Mouse (Mus musculus) brain, embryonic 14.5 days (tissue): ENCODE data around the gene Fam57b. TPM values are rescaled to one million over a fixed set of nuclear protein-coding genes. Genes with fewer than 3 reads are reported as not detected.

ENCODE experiments used
- DNase-seq: peaks from one replicate; pipeline ENCODE4 v3.0.0-alpha.2; 2011; ENCODE audit warnings: low read depth
- CTCF ChIP-seq: fragments of 200-500 bp; IDR thresholded peaks from 2 replicates; pipeline ENCODE4 v1.5.1; 2012; ENCODE audit warnings: inconsistent platforms, mild to moderate bottlenecking, moderate library complexity, borderline replicate concordance; ENCODE audit not compliant: insufficient read depth, insufficient read length; ENCODE audit errors: extremely low read depth
- POLR2A ChIP-seq: fragments of 200-500 bp; IDR thresholded peaks from 2 replicates; pipeline ENCODE4 v1.6.1; 2012; ENCODE audit warnings: mild to moderate bottlenecking, inconsistent platforms, borderline replicate concordance; ENCODE audit not compliant: poor library complexity, insufficient read depth, insufficient read length, severe bottlenecking; ENCODE audit errors: extremely low read depth
- polyA plus RNA-seq: library from polyadenylated mRNA; depleted of rRNA; stranded (reverse); fragments of >200 nt; gene quantifications from 2 replicates; pipeline ENCODE4 v1.2.3, GENCODE M21; 2012; rRNA removed

Fam57b gene
- polyA plus RNA-seq, 1 experiment: 224 TPM

DNA sequence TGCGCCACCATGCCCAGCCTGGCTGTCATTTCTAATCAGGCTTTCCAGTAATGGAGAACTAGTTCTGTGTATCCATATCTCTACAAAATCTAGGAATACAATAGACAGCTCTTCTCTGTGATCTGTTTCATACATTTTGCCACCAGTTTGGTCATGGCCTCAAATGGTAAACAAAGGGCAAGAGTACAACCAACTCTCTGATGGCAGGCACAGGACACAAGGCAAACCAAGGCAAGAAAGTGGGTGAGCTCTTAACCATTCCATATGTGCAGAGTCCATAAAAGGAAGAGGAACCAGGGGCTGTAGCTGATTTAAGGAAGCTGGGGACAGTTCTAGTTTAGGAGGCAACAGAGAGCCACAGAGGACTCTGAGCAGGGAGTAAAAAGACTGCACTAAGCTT lies 79.8 kb downstream of the Fam57b start:
- TF ChIP-seq POLR2A (no peak), CTCF (no peak)
- no peak for DNase-seq

Other genes with a start within 250 kb of the Fam57b start
- gene Eif3c, start 231.3 kb upstream of the Fam57b start, polyA plus RNA-seq: 108 and 149 TPM in 2 replicates
- 0.38 and 0.81 TPM in 2 replicates for gene Apobr, start 212.7 kb upstream of the Fam57b start, polyA plus RNA-seq
- gene Cln3, start 211.9 kb upstream of the Fam57b start, polyA plus RNA-seq: 45.5 and 64.3 TPM in 2 replicates
- not detected in 2 replicates for gene Il27, start 202.7 kb upstream of the Fam57b start, polyA plus RNA-seq
- gene Nupr1, start 166.8 kb upstream of the Fam57b start, polyA plus RNA-seq: 2.7 and 3.9 TPM in 2 replicates
- gene Sgf29, start 148.4 kb upstream of the Fam57b start, polyA plus RNA-seq: 61.5 and 70.4 TPM in 2 replicates
- 1.5 and 1.6 TPM in 2 replicates for gene Sult1a1, start 121.2 kb upstream of the Fam57b start, polyA plus RNA-seq
- gene Bola2, start 102.3 kb upstream of the Fam57b start, polyA plus RNA-seq: 39.8 and 55.6 TPM in 2 replicates
- gene Slx1b, start 101.9 kb upstream of the Fam57b start, polyA plus RNA-seq: 42.9 and 64.6 TPM in 2 replicates
- gene Coro1a, start 89.9 kb upstream of the Fam57b start, polyA plus RNA-seq: 93.3 and 122 TPM in 2 replicates
- gene Mapk3, start 38.1 kb upstream of the Fam57b start, polyA plus RNA-seq: 224 and 233 TPM in 2 replicates
- 9.2 and 14.6 TPM in 2 replicates for gene Gdpd3, start 31.3 kb upstream of the Fam57b start, polyA plus RNA-seq
- gene Ypel3, start 20.7 kb upstream of the Fam57b start, polyA plus RNA-seq: 181 and 258 TPM in 2 replicates
- gene Tbx6, start 16.2 kb upstream of the Fam57b start, polyA plus RNA-seq: 1.6 and 2.3 TPM in 2 replicates
- 219 and 232 TPM in 2 replicates for gene Ppp4c, start 5.2 kb upstream of the Fam57b start, polyA plus RNA-seq
- gene 4930451I11Rik, start 34.0 kb downstream of the Fam57b start, polyA plus RNA-seq: not detected in 2 replicates
- gene Doc2a, start 49.7 kb downstream of the Fam57b start, polyA plus RNA-seq: 11.8 and 13.2 TPM in 2 replicates
- gene Hirip3, start 64.3 kb downstream of the Fam57b start, polyA plus RNA-seq: 48.6 and 65.1 TPM in 2 replicates
- gene Ino80e, start 64.7 kb downstream of the Fam57b start, polyA plus RNA-seq: 86.9 and 99.3 TPM in 2 replicates
- gene Taok2, start 87.0 kb downstream of the Fam57b start, polyA plus RNA-seq: 101 and 131 TPM in 2 replicates
- gene Tmem219, start 125.2 kb downstream of the Fam57b start, polyA plus RNA-seq: 28.3 and 36.8 TPM in 2 replicates
- 91.1 and 108 TPM in 2 replicates for gene Kctd13, start 131.2 kb downstream of the Fam57b start, polyA plus RNA-seq
- 21.0 and 21.2 TPM in 2 replicates for gene Asphd1, start 151.9 kb downstream of the Fam57b start, polyA plus RNA-seq
- 84.2 and 129 TPM in 2 replicates for gene Sez6l2, start 152.9 kb downstream of the Fam57b start, polyA plus RNA-seq
- 153 and 166 TPM in 2 replicates for gene Cdipt, start 178.2 kb downstream of the Fam57b start, polyA plus RNA-seq
- gene Cdiptos, start 178.4 kb downstream of the Fam57b start, polyA plus RNA-seq: 0.59 and 1.0 TPM in 2 replicates
- 3.5 and 4.3 TPM in 2 replicates for gene Mvp, start 217.0 kb downstream of the Fam57b start, polyA plus RNA-seq
- 1.0 and 1.2 TPM in 2 replicates for gene Pagr1b, start 218.8 kb downstream of the Fam57b start, polyA plus RNA-seq
- gene Pagr1a, start 219.7 kb downstream of the Fam57b start, polyA plus RNA-seq: 13.0 and 24.4 TPM in 2 replicates
- gene Gm42742, start 223.4 kb downstream of the Fam57b start, polyA plus RNA-seq: 77.9 and 87.6 TPM in 2 replicates
- 71.4 and 81.2 TPM in 2 replicates for gene Prrt2, start 223.5 kb downstream of the Fam57b start, polyA plus RNA-seq
- gene Maz, start 229.4 kb downstream of the Fam57b start, polyA plus RNA-seq: 350 and 352 TPM in 2 replicates
- 25.5 and 42.0 TPM in 2 replicates for gene Kif22, start 244.8 kb downstream of the Fam57b start, polyA plus RNA-seq